Mouse (Mus musculus) neural tube, embryonic 12.5 days (tissue): ENCODE results near the gene Ankrd13c. TPM values are rescaled to one million over a fixed set of nuclear protein-coding genes. Genes with fewer than 3 reads are reported as not detected.
A peak's percentile ranks its signal among the peaks of the same experiment; 100 is the strongest.

Source experiments
- ATAC-seq: fragments of 200-750 bp; cut with Nextera tagmentation; 2 replicates; pipeline ENCODE4 v1.8.0; 2017; ENCODE audit warnings: low read depth, mild to moderate bottlenecking, moderate TSS enrichment, moderate library complexity; ENCODE audit not compliant: low FRiP score
- H3K27ac ChIP-seq: fragments of 300-500 bp; sonication (generic); 2 replicates; pipeline ENCODE4 v1.5.1; 2016
- H3K27me3 ChIP-seq: fragments of 300-500 bp; sonication (generic); replicated peaks from 2 replicates; pipeline ENCODE4 v1.6.1; 2016; ENCODE audit warnings: mild to moderate bottlenecking
- H3K36me3 ChIP-seq: fragments of 300-500 bp; sonication (generic); 2 replicates; pipeline ENCODE4 v1.6.1; 2016; ENCODE audit warnings: mild to moderate bottlenecking
- H3K4me1 ChIP-seq: fragments of 300-500 bp; sonication (generic); 2 replicates; pipeline ENCODE4 v1.6.1; 2016
- H3K4me2 ChIP-seq: fragments of 300-500 bp; sonication (generic); replicated peaks from 2 replicates; pipeline ENCODE4 v1.6.1; 2016; ENCODE audit warnings: mild to moderate bottlenecking
- H3K4me3 ChIP-seq: fragments of 300-500 bp; sonication (generic); 2 replicates; pipeline ENCODE4 v1.5.1; 2016
- H3K9ac ChIP-seq: fragments of 300-500 bp; sonication (generic); 2 replicates; pipeline ENCODE4 v1.6.1; 2016; ENCODE audit warnings: mild to moderate bottlenecking
- H3K9me3 ChIP-seq: fragments of 300-500 bp; sonication (generic); 2 replicates; pipeline ENCODE4 v1.6.1; 2016; ENCODE audit warnings: mild to moderate bottlenecking
- WGBS: fragments of 180-500 bp; shearing (Covaris S2); methylation state at CpG from one replicate; pipeline ENCODE4 v1.1.7; 2016; 5-methylcytosine and 5-hydroxymethylcytosine counted together
- polyA plus RNA-seq: library from polyadenylated mRNA; unstranded; fragments of >200 nt; fragmentation: Nextera tagmentation; extraction: Ambion mirVana; gene quantifications from 2 replicates; pipeline ENCODE4 v1.2.1, GENCODE M21; 2016

The Ankrd13c gene
- polyA plus RNA-seq, 1 experiment from 2014 or later, result 29.8 TPM

- Histone ChIP-seq H3K27me3 (no peaks in the 10 kb centered on the region), H3K36me3 (no peaks in the 10 kb centered on the region), H3K9me3 (no peaks in the 10 kb centered on the region), H3K27ac (no peak within 1 kb of the TSS), H3K9ac (peak within 1 kb of the TSS; percentile 80), H3K4me2 (peak within 1 kb of the TSS; percentile 69), H3K4me3 (peak within 1 kb of the TSS; percentile 78), H3K4me1 (peaks cover 20% of the 10 kb centered on the region)
- peak; percentile 96 for ATAC-seq
- under 1% methylated on average over 55 of the region's 55 CpGs for WGBS
Measured at GRCm38 (mm10) chr3:158036329-158036988, 89.4 kb downstream of the Ankrd13c start, which contains the start of the genes Srsf11 and Lrrc40. Gene Srsf11 (minus strand): TSS chr3:158036639. Gene Lrrc40 (plus strand): TSS chr3:158036662.

GRCm38 (mm10) chr3:158038106-158038505 lies 91.1 kb downstream of the Ankrd13c start:
- H3K27ac ChIP-seq, result no peak overlapping the region
- no peak overlapping the region for H3K9ac ChIP-seq
- no peak overlapping the region for H3K4me3 ChIP-seq
- peaks cover 13% of the 10 kb centered on the region for H3K4me1 ChIP-seq
- 90% methylated on average over 3 of the region's 3 CpGs for WGBS
- no peaks in the 10 kb centered on the region for H3K9me3 ChIP-seq
- no peak for ATAC-seq
- 0 out of 2 replicates have a peak overlapping the region, but pooled peaks have one; percentile 69 for H3K4me2 ChIP-seq
- no peaks in the 10 kb centered on the region for H3K27me3 ChIP-seq
- H3K36me3 ChIP-seq, result no peaks in the 10 kb centered on the region

DNA sequence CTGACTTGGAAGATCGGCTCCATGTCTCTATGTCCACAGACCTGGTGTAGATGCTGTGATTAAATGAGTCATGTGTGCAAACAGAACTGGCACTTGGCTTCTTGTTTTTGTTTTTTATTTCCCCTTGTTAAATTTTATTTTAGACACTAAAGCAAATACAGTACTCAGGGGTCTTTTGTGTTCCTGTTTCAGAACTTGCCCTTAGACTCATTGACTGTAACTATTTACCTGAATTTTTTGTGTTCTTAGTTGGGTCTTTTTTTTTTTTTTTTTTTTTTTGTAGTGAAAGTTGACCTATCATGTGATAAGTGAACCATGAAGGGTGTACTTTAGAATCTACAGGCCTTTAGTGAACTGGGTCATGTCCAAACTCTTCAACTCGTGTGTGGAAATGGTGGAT lies 93.7 kb downstream of the Ankrd13c start:
- ATAC-seq, result no peak
- no peak overlapping the region for H3K4me3 ChIP-seq
- no peak overlapping the region for H3K9ac ChIP-seq
- no peak overlapping the region for H3K27ac ChIP-seq
- no peaks in the 10 kb centered on the region for H3K9me3 ChIP-seq
- no peaks in the 10 kb centered on the region for H3K36me3 ChIP-seq
- H3K4me1 ChIP-seq, result 0 out of 2 replicates have a peak, but pooled peaks cover 6% of the 10 kb centered on the region
- WGBS, result 91% methylated on average over 2 of the region's 2 CpGs
- H3K4me2 ChIP-seq, result no peak overlapping the region
- H3K27me3 ChIP-seq, result no peaks in the 10 kb centered on the region

GRCm38 (mm10) chr3:158049508-158049907 lies 102.5 kb downstream of the Ankrd13c start:
- no peak overlapping the region for H3K27ac ChIP-seq
- no peaks in the 10 kb centered on the region for H3K9me3 ChIP-seq
- no peak overlapping the region for H3K4me3 ChIP-seq
- ATAC-seq, result no peak
- peaks cover 16% of the 10 kb centered on the region; the same call in 1 of the 2 replicates for H3K36me3 ChIP-seq
- no peak overlapping the region for H3K9ac ChIP-seq
- H3K4me1 ChIP-seq, result no peaks in the 10 kb centered on the region
- WGBS, result 91% methylated on average over 2 of the region's 2 CpGs
- no peak overlapping the region for H3K4me2 ChIP-seq
- H3K27me3 ChIP-seq, result no peaks in the 10 kb centered on the region

Other genes starting within 250 kb of the Ankrd13c start
- gene Cth, start 22.2 kb upstream of the Ankrd13c start, polyA plus RNA-seq, result 6.1 and 7.1 TPM in 2 replicates
- 333 and 350 TPM in 2 replicates for gene Srsf11, start 89.4 kb downstream of the Ankrd13c start, polyA plus RNA-seq
- 56.7 and 58.5 TPM in 2 replicates for gene Lrrc40, start 89.4 kb downstream of the Ankrd13c start, polyA plus RNA-seq